Mouse (Mus musculus) bone marrow, adult 2 months (tissue): ENCODE data around the gene Tm4sf20.

Experiments
- CTCF ChIP-seq: fragments of 200-500 bp; IDR thresholded peaks from 2 replicates; pipeline ENCODE4 v1.5.1; 2011; ENCODE audit warnings: low read length, control low read depth; ENCODE audit not compliant: control insufficient read depth, insufficient read depth
- POLR2A ChIP-seq: fragments of 200-500 bp; IDR thresholded peaks from 2 replicates; pipeline ENCODE4 v1.6.1; 2011; ENCODE audit warnings: low read depth, mild to moderate bottlenecking, control low read depth, low read length, borderline replicate concordance; ENCODE audit not compliant: control insufficient read depth

- TF ChIP-seq CTCF: no peak
- TF ChIP-seq POLR2A: no peak
Measured at GRCm38 (mm10) chr1:82807206-82807605, 38.9 kb upstream of the Tm4sf20 start.
